Mouse (Mus musculus): ENCODE results near the gene Ptpro. TPM values are rescaled to one million over a fixed set of nuclear protein-coding genes. Genes with fewer than 3 reads are reported as not detected.

Ptpro gene
- total RNA-seq, 2 experiments from 2014 or later, result 28.1 to 32.6 TPM

DNA sequence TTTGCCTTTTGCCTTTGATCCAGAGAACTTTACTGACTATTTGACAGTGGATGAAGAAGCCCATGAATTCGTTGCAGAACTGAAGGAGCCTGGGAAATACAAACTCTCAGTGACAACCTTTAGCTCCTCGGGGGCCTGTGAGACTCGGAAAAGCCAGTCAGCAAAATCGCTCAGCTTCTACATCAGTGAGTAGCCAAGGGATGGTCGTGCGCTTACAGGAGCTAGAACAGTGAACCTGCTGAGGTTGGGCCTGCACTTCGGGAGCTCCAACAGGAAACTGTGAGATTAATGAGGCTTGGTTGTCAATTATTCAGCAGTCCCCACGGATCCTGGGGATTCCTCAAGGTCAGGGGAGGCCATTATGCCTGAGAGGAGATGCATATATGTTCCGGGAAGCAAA lies 130.4 kb downstream of the Ptpro start:
- DNase-seq (ENCODE audit: low spot score in 2 of 2), result no peak

DNA sequence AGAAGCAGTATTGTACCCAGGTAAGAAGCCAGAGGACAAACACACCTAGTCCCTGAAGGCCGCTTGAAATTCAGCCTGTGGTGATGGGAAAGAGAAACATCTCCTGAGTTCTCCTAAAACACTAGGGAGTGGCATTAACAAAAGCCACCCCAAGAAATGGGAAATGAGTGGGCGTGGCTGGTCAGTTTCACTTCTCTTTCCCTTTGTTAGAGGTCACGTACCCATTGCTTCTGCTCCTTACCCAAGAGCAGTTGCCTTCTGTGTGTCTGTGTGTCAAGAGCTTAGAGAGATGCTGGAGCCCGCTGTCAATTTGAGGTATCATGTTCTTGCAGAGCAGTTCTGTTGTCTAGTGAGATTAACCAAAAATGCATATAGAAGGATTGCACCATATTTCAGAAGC lies 134.2 kb downstream of the Ptpro start:
- no peak for DNase-seq (ENCODE audit: low spot score in 2 of 2)

DNA sequence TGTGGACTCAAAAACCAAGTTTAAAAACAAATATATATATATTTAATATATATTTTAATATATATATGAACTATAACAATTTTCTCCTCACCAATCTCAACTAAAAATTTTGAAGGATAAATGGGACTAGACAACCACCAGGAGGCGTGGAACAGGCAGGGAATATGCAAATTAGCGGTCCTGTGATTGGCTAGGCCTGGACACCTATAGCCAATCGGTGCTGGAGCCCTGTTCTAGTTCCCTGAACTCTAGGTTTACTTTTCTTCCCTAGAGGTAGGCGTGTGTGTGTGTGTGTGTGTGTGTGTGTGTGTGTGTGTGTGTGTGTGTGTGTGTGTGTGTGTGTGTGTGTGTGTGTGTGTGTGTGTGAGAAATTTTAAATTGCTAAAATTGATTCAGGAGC lies 134.8 kb downstream of the Ptpro start:
- no peak for DNase-seq (ENCODE audit: low spot score in 2 of 2)

DNA sequence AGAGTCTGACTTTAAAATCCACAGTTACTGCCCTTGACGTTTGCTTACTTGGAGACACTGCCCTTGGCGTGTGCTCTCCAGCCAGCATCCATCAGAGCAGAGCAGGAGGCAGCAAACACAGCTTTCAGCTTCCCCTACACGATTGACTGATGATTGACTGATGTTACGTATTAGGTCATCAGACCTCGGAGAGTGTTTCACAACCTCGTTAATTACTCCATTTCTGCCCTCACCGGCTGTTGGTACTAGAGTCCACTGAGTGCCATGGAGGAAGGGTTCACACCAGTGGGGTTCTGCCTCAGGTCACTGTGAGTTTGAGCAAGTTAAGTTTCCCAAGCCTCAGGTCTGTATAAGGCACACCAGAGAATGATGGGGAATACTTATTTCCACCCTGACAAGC lies 143.0 kb downstream of the Ptpro start:
- DNase-seq (ENCODE audit: low spot score in 2 of 2), result no peak

DNA sequence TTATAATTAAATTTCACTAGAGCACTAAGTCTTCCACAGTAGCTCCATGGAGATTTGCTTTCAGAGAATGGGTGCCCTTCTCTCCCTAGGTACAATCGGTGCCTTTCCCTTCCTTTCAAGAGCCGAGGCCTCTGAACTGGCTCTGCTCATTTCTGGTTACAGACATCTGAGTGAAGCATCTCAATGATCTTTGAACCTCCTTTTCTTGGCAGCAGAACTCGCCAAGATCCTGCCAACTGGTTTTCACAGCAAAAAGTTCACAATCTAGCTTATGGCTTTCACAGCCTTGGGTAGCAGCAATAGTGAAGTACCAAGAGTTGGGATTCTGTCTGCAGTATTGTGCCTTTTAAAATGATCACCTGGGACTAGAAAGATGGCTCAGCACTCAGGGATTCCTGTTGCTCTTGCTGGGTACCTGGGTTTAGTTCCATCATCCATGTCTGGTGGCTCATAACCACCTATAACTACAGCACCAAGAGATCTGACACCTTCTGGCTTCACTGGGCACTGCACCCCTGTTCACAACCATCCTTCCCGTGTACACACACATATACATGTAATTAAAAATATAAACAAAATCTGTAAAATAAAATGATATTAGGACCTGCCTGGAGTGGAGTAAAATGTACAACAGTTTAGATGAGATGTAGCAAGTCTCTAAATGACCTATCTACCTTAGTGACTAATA lies 144.1 kb downstream of the Ptpro start:
- DNase-seq (ENCODE audit: low spot score in 2 of 2), result peak in 1 of 2 experiments; percentile 11

DNA sequence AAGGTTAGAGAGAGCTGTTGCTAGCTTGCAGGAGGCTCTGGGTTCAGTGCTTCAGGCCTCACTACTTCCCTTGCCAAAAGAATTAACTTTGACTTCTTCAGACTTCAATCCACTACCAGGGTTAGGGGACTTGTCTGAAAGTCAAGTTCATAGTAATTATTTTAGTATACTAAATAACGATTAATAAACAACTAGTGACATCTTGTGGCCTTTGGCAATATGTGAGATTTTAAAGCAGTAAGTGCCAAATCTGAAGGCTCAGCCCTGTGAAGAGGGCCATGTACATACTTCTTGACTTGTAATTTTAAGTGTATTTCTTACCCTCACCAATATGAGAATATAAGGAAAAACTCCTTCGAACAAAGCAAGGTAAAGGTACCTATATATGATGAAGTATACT lies 145.2 kb downstream of the Ptpro start:
- peak in 1 of 2 experiments; percentile 15 for DNase-seq (ENCODE audit: low spot score in 2 of 2)

DNA sequence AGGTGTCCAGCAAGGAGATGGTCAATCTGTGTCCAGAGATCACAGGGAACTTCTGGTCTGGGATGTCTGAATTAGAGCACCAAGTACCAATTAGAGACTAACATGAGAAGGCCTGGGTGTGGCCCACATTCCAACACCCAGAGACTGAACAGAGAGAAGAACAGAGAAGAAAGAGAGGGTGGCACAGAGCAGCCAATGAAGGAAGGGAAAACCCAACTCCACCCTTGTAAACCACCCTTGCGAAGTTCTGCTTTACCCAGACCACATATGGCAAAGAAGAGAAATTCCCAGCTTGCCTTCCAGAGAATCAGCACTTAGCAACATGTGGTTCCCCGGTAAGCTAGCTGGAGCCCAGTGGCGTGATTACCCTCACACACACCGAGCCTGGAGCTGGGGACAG lies 152.1 kb downstream of the Ptpro start:
- DNase-seq (ENCODE audit: low spot score in 2 of 2), result no peak

DNA sequence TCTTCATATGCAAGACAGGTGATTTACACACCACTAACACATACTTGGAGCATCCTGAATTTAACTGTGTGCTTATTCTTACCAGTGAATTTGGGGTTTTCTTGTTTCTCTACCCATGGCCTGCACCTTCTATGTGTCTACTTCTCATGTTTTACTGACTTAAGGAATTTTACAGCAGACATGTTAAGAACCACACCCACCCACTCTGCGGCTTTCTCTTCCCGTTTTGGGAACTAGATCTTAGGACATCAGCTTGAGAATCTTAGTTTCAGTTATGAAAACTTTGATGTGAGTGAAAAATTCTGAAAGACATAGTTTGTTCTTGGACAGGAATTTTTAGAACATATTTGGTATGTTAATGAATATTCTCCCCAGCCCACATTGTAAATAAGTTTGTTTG lies 153.6 kb downstream of the Ptpro start:
- DNase-seq (ENCODE audit: low spot score in 2 of 2), result no peak

DNA sequence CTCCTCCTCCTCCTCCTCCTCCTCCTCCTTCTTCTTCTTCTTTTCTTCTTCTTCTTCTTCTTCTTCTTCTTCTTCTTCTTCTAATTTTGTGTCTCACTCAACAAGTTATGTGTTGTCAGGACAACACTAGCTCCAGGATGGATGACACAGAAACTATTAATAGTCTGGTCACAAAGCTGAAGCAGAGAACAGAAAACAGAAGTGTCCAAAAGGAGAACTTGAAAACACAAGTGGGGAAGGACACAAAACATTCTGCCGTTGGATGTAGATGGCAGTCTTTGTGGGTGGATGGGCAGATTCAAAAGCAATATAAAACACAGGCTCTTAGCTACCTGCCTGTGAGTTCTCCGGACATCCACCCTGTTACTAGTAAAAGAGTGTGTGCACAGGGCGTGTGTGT lies 158.4 kb downstream of the Ptpro start:
- DNase-seq (ENCODE audit: low spot score in 2 of 2), result peak in 1 of 2 experiments; percentile 3

DNA sequence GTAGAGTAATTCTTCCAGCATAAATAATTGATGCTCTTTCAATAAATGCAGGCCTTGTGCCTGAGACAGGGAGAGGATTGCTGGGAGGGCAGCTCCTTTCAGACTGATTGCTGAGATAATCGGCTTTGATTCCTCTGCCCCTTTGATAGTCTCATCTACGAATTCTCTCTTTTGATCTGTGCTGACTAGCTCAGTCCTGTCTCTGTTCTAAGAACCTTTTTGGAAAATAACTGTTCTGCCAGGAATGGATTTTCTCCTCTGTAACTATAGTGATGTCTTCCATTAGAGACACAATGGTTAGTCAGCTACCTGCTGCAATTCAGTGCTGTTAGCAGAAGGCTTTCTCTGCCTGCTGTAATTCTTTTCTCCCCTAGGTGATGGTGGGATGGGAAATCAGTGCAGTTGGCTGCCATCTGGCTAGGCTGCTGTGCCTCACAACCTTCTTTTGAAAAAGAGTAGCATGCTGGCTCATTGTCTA lies 159.8 kb downstream of the Ptpro start:
- peak in 1 of 2 experiments; percentile 46 for DNase-seq (ENCODE audit: low spot score in 2 of 2)

DNA sequence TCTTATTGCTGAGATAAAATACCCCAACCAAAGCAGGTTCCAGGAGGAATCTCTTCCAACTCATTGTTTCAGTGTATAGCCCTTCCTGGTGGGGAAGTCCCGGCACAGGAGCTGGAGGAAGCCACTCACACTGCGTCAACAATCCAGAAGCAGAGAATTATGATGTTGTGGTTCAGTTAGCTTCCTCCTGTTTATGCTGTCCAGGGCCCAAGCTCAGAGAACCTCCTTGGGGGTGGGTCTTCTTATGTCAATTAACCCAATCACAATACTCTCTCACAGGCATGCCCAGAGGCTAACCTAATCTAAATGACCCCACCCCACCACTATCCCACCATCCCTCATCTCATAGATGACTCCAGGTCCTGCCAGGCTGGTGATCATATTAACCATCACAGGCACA lies 160.9 kb downstream of the Ptpro start:
- DNase-seq (ENCODE audit: low spot score in 2 of 2), result no peak

DNA sequence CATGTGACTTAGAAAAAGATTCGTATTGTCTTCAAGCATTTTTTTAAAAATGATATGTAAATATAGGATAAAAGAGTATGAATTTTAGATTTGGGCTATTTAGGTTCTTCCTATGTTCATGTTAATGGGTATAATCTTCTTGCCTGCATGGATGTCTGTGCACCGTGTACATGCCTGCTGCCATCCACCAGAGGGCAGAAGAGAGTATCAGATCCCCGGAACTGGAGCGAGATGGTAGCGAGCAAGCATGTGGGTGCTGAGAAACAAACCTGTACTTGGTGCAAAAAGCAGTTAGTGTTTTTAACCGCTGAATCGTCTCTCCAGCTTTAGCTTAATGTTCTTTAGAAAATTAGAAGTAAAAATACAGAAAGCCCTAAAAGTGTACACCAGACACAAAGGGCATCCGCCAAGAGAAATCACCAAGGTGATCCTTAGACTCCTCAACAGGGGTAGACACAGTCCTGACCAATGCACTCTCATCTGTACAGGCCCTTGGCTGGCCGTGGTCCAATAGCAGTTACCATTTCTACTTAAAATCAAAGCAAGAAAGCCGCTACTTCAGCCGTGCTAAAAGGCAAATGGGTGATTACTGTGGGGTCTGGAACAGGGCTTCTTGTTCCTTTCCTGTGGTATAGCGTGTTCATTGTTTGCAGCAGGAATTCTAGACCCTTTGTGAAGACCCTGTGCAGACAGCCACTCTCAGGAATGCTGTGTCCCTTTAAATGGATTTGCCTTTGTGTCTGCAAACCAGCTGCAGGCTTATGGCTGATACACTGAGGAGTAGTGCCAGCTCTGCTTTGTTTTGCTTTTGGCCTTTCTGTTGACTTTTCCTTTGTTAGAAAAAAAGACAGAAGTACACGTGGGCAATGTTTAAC lies 162.6 kb downstream of the Ptpro start:
- DNase-seq (ENCODE audit: low spot score in 2 of 2), result peak in 1 of 2 experiments; percentile 56

DNA sequence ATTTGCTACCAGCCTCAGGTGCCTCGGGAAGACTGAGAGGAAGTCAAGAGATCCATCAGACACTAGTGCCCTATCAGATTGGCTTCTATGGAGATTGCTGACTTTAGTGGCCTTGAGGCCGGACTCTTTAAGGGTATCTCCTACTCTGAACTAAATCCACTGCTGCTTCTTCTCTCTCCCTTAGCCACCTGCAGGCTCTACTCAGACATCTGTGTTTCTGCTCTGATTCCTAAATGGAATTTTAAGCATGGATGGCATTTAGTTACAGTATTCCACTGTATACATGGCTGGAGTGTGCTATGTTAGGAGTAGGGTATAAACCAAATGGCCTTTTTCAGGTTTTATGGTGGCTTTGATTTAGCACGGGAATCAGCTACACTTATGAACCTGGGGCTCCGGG lies 170.7 kb downstream of the Ptpro start:
- no peak for DNase-seq (ENCODE audit: low spot score in 2 of 2)

DNA sequence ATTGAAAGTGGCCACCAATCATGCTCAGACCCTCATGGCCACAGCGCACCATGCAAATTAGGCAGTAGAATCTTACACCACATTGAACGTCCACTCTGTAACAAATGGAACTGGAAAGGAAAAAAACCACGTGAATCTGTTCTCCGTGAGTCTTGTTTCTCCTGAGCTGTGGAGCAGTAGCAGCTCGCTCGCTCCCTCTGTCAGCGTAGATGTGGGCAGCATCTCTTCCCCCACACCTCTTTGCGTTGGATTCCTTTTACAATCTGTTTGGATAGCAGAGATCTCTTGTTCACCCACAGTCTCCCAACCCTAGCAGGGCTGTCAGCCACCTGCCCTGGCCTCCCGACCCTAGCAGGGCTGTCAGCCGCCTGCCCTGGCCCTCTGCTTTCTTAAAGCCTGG lies 171.7 kb downstream of the Ptpro start:
- peak in 1 of 2 experiments; percentile 11 for DNase-seq (ENCODE audit: low spot score in 2 of 2)

DNA sequence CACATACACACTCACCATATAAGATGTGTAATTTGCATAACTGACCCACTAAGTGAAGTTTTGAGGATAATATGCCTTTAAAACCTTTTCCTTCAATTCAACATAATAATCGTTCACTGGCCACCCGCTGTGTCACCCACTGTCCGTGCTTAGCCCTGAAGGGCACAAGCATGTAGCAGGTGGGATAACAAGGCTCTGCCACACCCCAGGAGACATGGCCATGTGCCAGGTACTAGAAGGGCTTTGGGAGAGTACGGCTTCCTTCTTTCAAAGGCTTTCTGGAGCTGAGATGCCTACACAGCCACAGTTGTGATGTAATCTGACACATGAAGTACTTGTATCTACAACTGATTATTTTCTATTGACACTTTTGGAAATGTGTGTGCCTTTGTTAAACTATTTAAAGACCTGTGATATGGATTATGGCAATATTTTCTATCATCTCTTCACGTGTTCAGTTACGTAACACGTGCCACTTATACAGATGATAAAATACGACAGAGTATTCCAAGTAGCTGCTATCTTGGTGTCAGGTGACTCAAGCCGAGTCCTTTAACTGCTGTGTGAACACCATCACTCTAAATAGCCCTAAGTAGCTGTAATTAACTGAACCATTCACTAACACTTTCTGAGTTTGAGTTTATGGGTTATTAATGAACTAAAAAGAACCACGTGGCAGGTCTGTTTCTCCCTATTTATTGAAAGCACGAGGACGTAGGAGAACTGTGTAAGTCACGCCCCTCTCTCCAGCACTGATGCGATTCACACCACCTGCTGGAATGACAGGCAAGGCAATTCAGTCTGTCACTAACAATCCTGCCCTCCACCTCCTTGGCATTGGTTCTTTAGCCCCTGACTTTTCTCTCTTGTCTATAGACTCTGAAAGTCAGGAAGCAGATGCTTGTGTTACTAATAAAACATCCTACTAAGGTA lies 173.6 kb downstream of the Ptpro start:
- DNase-seq (ENCODE audit: low spot score in 2 of 2), result no peak

DNA sequence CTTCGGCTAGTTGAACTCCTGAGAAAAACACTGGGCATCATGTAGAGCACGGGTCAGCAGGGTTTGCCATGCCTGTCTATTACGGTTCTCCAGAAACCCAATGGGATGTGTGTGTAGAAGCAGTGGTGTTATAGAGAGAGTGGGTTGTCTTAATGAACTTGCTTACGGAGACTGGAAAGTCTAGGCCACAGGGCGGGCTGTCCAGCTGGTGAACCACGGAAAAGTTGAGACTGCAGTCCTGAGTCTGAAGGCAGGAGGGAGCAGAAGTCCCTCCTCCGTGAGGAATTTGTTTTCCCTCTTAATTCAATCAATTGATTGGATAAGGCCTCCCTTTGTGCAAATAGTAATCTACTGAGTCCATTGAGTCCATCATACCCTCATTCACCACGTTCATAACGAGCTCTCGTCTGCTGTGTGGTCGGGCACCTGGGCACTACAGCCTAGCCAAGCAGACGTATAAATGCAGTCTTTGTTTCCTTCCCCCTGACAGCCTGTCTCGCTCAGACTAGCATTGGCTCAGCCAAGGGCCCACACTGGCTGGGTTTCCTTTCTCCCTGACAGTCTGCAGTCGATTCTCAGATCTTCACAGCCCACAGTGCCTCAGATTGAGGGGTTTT lies 181.5 kb downstream of the Ptpro start:
- DNase-seq (ENCODE audit: low spot score in 2 of 2), result no peak

DNA sequence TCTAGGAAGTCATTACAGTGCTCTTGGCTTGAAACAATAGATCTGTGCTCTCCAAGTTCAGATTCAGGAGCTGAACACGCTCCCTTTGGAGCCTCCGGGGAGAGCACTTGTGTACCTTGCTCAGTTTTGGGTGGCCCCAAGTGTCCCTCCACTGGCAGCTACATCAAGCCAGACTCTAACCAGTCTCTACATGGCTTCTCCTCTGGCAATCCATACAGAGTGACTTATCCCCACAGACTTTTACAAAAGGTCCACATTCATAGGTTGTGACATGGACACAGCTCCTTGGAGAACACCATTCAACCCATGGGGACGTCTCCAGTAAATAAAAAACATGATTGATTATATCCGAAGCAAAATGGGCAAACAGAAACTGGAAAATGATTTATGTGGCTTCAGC lies 185.4 kb downstream of the Ptpro start:
- no peak for DNase-seq (ENCODE audit: low spot score in 2 of 2)

DNA sequence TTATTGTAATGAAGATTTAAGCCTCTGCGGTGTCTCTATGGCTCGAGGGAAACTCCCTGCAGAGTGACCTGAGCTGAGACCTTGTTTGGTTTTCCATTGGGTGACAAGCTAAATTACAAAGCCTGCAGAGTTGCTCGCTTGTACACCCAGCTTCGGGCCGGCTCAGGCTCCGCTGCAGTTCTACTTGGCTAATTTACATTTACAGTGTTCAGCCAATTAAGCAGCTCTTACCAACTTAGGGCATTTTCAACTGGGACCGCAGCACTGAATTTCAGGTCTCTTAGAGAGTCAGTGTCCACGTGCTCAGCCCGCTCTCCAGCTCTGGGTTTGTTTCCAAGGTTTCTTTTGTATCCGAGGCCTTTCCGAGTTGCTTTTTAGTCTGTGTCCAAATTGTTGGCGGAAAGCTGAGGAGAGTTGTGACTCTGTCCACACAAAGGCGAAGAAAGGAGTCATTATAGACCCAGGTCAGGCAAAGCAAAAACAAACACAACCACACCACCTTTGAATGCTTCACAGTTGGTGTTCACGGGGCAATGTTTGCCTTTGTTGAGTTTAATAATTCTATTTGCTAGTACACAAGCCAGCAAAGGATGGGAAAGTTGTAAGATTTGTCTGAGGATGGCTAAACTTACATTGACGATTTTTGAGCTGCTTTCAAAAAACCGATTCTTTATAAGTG lies 185.9 kb downstream of the Ptpro start:
- peak in 1 of 2 experiments; percentile 20 for DNase-seq (ENCODE audit: low spot score in 2 of 2)

DNA sequence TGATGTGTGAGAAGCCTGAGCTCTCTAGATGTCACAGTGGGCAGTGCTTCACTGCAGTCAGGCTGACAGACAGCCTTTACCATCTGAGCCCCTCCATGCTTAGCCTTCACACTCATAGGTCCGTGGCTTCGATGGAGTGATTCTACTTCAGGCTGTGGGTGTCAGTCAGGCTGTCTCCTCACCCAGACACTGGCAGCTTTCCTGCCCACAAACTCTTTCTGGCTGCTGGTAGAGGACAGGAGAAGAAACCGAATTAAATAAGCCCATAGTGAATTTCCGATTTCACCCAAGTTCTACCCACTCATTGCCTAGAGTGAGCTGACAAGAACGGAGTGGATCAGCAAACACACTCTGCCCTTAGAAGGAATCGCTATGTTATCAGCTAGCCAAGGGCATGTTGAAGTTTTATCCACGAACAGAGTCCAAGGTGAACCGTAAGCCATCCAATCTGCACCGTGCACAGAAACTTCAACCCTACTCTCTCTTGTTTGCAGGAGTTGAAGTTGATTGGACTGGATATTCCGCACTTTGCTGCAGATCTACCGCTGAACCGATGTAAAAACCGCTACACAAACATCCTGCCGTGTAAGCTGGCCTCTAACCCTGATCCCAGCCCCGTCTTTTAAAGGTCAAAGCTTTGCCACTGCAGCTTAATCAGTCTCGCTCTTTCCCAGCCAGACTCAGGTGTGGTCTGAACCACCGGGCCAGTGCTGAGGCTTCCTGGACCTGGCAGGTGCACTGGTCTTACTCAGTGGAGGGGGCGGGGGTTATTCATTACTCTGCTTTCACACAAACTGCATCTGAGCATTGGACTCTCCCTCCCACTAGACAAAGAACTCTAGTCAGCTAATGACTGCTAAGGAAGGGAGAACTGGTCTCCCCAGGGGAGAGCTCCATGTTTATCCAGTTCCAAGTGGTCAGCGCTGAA lies 188.7 kb downstream of the Ptpro start:
- peak in 1 of 2 experiments; percentile 42 for DNase-seq (ENCODE audit: low spot score in 2 of 2)

Measured in layer of hippocampus, adult 18-20 months (tissue).